Mouse (Mus musculus): ENCODE data around the gene Gm49368. TPM values are rescaled to one million over a fixed set of nuclear protein-coding genes. Genes with fewer than 3 reads are reported as not detected.

Gene Gm49368
- total and polyA plus RNA-seq, 3 experiments, result not detected

DNA sequence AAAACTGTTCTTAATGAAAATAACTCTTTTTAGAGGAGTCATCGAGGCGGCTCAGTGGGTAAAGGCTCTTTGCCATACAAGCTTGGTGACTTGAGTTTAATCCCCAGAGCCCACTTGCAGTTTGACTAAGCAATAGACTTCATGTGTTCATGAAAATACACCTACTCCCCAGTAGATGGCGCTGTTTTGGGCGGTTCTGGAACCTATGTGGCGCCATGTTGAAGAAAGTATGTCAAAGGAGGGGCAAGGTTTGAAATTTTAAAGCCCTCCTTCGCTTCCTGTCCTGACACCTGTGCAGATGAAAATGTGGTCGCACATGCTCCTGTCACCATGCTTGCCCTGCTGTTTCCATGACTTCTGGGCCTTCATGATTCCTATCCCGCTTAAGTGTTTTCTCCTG is 39.5 kb upstream of the Gm49368 start:
- DNase-seq (ENCODE audit: low read depth, low spot score), result peak; percentile 46
- H3K27me3 ChIP-seq (ENCODE audit: control insufficient read depth in 1 of 2, insufficient read depth in 2 of 2, low read length in 2 of 2), result no peaks in the 10 kb centered on the region
- no peaks in the 10 kb centered on the region for H3K79me2 ChIP-seq (ENCODE audit: control insufficient read depth, insufficient read depth, low read length, poor library complexity)

DNA sequence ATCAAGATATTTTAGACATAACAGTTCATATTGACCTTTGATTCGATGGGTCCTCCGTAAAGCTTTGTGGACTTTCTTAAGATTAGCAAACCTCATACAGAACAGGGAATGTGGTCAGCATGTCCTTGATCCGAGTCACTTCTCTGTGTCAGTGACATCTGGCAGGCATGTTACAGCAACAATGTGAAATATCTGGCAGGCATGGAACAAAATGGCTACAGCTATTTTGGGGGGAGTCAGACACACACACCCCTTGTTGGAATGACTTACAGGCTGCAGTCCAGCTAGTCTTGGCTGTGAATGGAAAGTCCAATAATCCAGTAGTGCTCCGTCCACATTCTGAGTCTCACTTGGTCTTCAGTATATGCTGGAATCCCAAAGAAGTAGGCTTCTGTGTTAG is 38.9 kb upstream of the Gm49368 start:
- no peak for DNase-seq (ENCODE audit: low read depth, low spot score)
- Histone ChIP-seq H3K4me3 (ENCODE audit: control insufficient read depth in 1 of 2, insufficient read depth in 1 of 2, low read depth in 2 of 2, low read length in 2 of 2) (no peak overlapping the region), H3K27me3 (ENCODE audit: control insufficient read depth in 1 of 2, insufficient read depth in 2 of 2, low read length in 2 of 2) (no peaks in the 10 kb centered on the region), H3K9me3 (replicated peaks; ENCODE audit: insufficient read depth, low read length) (no peaks in the 10 kb centered on the region), H3K79me2 (ENCODE audit: control insufficient read depth, insufficient read depth, low read length, poor library complexity) (no peaks in the 10 kb centered on the region), H3K36me3 (ENCODE audit: control insufficient read depth in 1 of 2, insufficient read depth in 2 of 2, low read length in 2 of 2) (no peaks in the 10 kb centered on the region), H3K27ac (ENCODE audit: control insufficient read depth, low read depth, low read length) (no peak overlapping the region), H3K9ac (ENCODE audit: control insufficient read depth, low read depth, low read length, poor library complexity, severe bottlenecking) (no peak overlapping the region), H3K4me1 (ENCODE audit: control insufficient read depth in 1 of 2, insufficient read depth in 2 of 2, low read length in 2 of 2) (peaks cover 0 to 4% of the 10 kb centered on the region in 2 experiments; a peak in 1 of 4 replicates)
- TF ChIP-seq ETS1 (IDR thresholded peaks at IDR 0.05; ENCODE audit: low read depth, low read length) (no peak), MAFK (IDR thresholded peaks at IDR 0.05; ENCODE audit: borderline replicate concordance, low read depth, low read length) (no peak), POLR2AphosphoS2 (IDR thresholded peaks at IDR 0.05; ENCODE audit: low read length) (no peak), SMC3 (IDR thresholded peaks at IDR 0.05; ENCODE audit: low read depth, low read length) (no peak), SIN3A (IDR thresholded peaks at IDR 0.05; ENCODE audit: low read length) (no peak), ZNF384 (IDR thresholded peaks at IDR 0.05; ENCODE audit: low read depth, low read length) (no peak), ZC3H11A (IDR thresholded peaks at IDR 0.05; ENCODE audit: low read depth, low read length) (no peak), BHLHE40 (IDR thresholded peaks at IDR 0.05; ENCODE audit: borderline replicate concordance, low read depth, low read length) (no peak), RCOR1 (IDR thresholded peaks at IDR 0.05; ENCODE audit: low read depth, low read length) (no peak), E2F4 (IDR thresholded peaks at IDR 0.05; ENCODE audit: borderline replicate concordance, low read depth, low read length) (no peak), NRF1 (IDR thresholded peaks at IDR 0.05; ENCODE audit: insufficient read depth, low read depth, low read length, poor library complexity, severe bottlenecking) (no peak), JUND (IDR thresholded peaks at IDR 0.05; ENCODE audit: low read depth, low read length) (no peak), ZKSCAN1 (IDR thresholded peaks at IDR 0.05; ENCODE audit: low read depth, low read length) (no peak), UBTF (IDR thresholded peaks at IDR 0.05; ENCODE audit: borderline replicate concordance, insufficient read depth, low read depth, low read length) (no peak), RAD21 (IDR thresholded peaks at IDR 0.05; ENCODE audit: low read depth, low read length) (no peak), GABPA (IDR thresholded peaks at IDR 0.05; ENCODE audit: low read depth, low read length) (no peak), USF1 (IDR thresholded peaks at IDR 0.05; ENCODE audit: low read depth, low read length) (no peak), CHD1 (IDR thresholded peaks at IDR 0.05; ENCODE audit: low read depth, low read length) (no peak), MYB (IDR thresholded peaks at IDR 0.05; ENCODE audit: low read depth, low read length) (no peak)

More for the DNA sequence above, 39.5 kb upstream of the Gm49368 start:
- no peak overlapping the region for H3K9ac ChIP-seq (ENCODE audit: control insufficient read depth, low read depth, low read length, poor library complexity, severe bottlenecking)
- TF ChIP-seq TBP (IDR thresholded peaks at IDR 0.05; ENCODE audit: low read depth, low read length) (no peak), MAFK (IDR thresholded peaks at IDR 0.05; ENCODE audit: borderline replicate concordance, low read depth, low read length) (no peak), MAX (IDR thresholded peaks at IDR 0.05; ENCODE audit: low read length) (no peak), CTCF (IDR thresholded peaks at IDR 0.05 in 2 of 3, conservative IDR thresholded peaks at IDR 0.05 in 1 of 3; ENCODE audit: control insufficient read depth in 1 of 3, insufficient read depth in 1 of 3, low read depth in 2 of 3, low read length in 3 of 3, poor library complexity in 1 of 3, severe bottlenecking in 1 of 3) (peak; percentile 55 to 70 (median 66)), CHD1 (IDR thresholded peaks at IDR 0.05; ENCODE audit: low read depth, low read length) (no peak), SMC3 (IDR thresholded peaks at IDR 0.05; ENCODE audit: low read depth, low read length) (peak; percentile 63), POLR2AphosphoS2 (IDR thresholded peaks at IDR 0.05; ENCODE audit: low read length) (no peak), KAT2A (conservative IDR thresholded peaks at IDR 0.05; ENCODE audit: low read depth, low read length) (no peak), MAZ (IDR thresholded peaks at IDR 0.05; ENCODE audit: low read depth, low read length) (no peak), ZC3H11A (IDR thresholded peaks at IDR 0.05; ENCODE audit: low read depth, low read length) (peak; percentile 32; the same call in 1 of the 2 replicates), ETS1 (IDR thresholded peaks at IDR 0.05; ENCODE audit: low read depth, low read length) (no peak), RAD21 (IDR thresholded peaks at IDR 0.05; ENCODE audit: low read depth, low read length) (peak; percentile 38), HCFC1 (IDR thresholded peaks at IDR 0.05; ENCODE audit: low read depth, low read length) (no peak), GABPA (IDR thresholded peaks at IDR 0.05; ENCODE audit: low read depth, low read length) (no peak), NRF1 (IDR thresholded peaks at IDR 0.05; ENCODE audit: insufficient read depth, low read depth, low read length, poor library complexity, severe bottlenecking) (no peak), JUND (IDR thresholded peaks at IDR 0.05; ENCODE audit: low read depth, low read length) (no peak), MYB (IDR thresholded peaks at IDR 0.05; ENCODE audit: low read depth, low read length) (no peak), NELFE (IDR thresholded peaks at IDR 0.05; ENCODE audit: low read depth, low read length) (no peak), MEF2A (IDR thresholded peaks at IDR 0.05; ENCODE audit: extremely low read depth, insufficient replicate concordance, low read depth, low read length, poor library complexity, severe bottlenecking) (no peak), ZMIZ1 (IDR thresholded peaks at IDR 0.05; ENCODE audit: low read depth, low read length) (no peak)
- H3K27ac ChIP-seq (ENCODE audit: control insufficient read depth, low read depth, low read length), result no peak overlapping the region
- peaks cover 0 to 4% of the 10 kb centered on the region in 2 experiments; a peak in 1 of 4 replicates for H3K4me1 ChIP-seq (ENCODE audit: control insufficient read depth in 1 of 2, insufficient read depth in 2 of 2, low read length in 2 of 2)
- no peaks in the 10 kb centered on the region for H3K36me3 ChIP-seq (ENCODE audit: control insufficient read depth in 1 of 2, insufficient read depth in 2 of 2, low read length in 2 of 2)
- no peaks in the 10 kb centered on the region for H3K9me3 ChIP-seq (replicated peaks; ENCODE audit: insufficient read depth, low read length)
- H3K4me3 ChIP-seq (ENCODE audit: control insufficient read depth in 1 of 2, insufficient read depth in 1 of 2, low read depth in 2 of 2, low read length in 2 of 2), result no peak overlapping the region
